Mouse (Mus musculus) C2C12 (cell line): ENCODE measurements around the gene Bcas3. TPM values are rescaled to one million over a fixed set of nuclear protein-coding genes. Genes with fewer than 3 reads are reported as not detected.

Source experiments
- H3K27me3 ChIP-seq: one replicate; pipeline ENCODE4 v1.6.1; 2011; ENCODE audit not compliant: control insufficient read depth, insufficient read depth, insufficient read length
- H3K36me3 ChIP-seq: one replicate; pipeline ENCODE4 v1.6.1; 2011; ENCODE audit not compliant: control insufficient read depth, insufficient read depth
- H3K4me3 ChIP-seq: one replicate; pipeline ENCODE4 v1.5.1; 2011; ENCODE audit warnings: mild to moderate bottlenecking, control low read depth; ENCODE audit not compliant: poor library complexity, insufficient read depth, severe bottlenecking
- H3K79me2 ChIP-seq: one replicate; pipeline ENCODE4 v1.6.1; 2011; ENCODE audit not compliant: control insufficient read depth, insufficient read depth
- H3K79me3 ChIP-seq: one replicate; pipeline ENCODE4 v1.6.1; 2011; ENCODE audit warnings: low read depth, control low read depth
- H3ac ChIP-seq: one replicate; pipeline ENCODE3; 2011; ENCODE audit warnings: low read depth; ENCODE audit not compliant: control insufficient read depth, insufficient read length
- CEBPB ChIP-seq: IDR thresholded peaks from one replicate; pipeline ENCODE4 v1.6.1; 2011; ENCODE audit warnings: low read depth, mild to moderate bottlenecking, control low read depth, moderate library complexity
- CTCF ChIP-seq: IDR thresholded peaks from one replicate; pipeline ENCODE4 v1.5.1; 2011; ENCODE audit not compliant: control insufficient read depth, insufficient read depth, insufficient read length
- FOSL1 ChIP-seq: IDR thresholded peaks from one replicate; pipeline ENCODE4 v1.8.0; 2011; ENCODE audit warnings: mild to moderate bottlenecking, low read length; ENCODE audit not compliant: poor library complexity, insufficient read depth, severe bottlenecking
- MAX ChIP-seq: IDR thresholded peaks from one replicate; pipeline ENCODE4 v1.6.1; 2011; ENCODE audit warnings: mild to moderate bottlenecking, control low read depth
- MYOD1 ChIP-seq: IDR thresholded peaks from one replicate; pipeline ENCODE4 v1.6.1; 2011; ENCODE audit warnings: low read depth; ENCODE audit not compliant: control insufficient read depth, insufficient read length
- MYOG ChIP-seq: IDR thresholded peaks from one replicate; pipeline ENCODE4 v1.6.1; 2011; ENCODE audit not compliant: control insufficient read depth, insufficient read length; ENCODE audit errors: extremely low read depth
- USF1 ChIP-seq: IDR thresholded peaks from one replicate; pipeline ENCODE4 v1.6.1; 2011; ENCODE audit warnings: low read depth, mild to moderate bottlenecking, control low read depth, moderate library complexity
- polyA plus RNA-seq: library from polyadenylated mRNA; unstranded; fragments of >200 nt; fragmentation: generic; extraction: Trizol; gene quantifications from one replicate; pipeline ENCODE4 v1.2.1, GENCODE M21; 2012; ENCODE audit warnings: missing spikeins

Bcas3 gene
- polyA plus RNA-seq, 1 experiment: 11.1 TPM

- Histone ChIP-seq H3ac (no peak overlapping the region), H3K79me2 (no peaks in the 10 kb centered on the region), H3K79me3 (no peaks in the 10 kb centered on the region), H3K27me3 (no peaks in the 10 kb centered on the region), H3K4me3 (no peak overlapping the region), H3K36me3 (no peaks in the 10 kb centered on the region)
- no peak for TF ChIP-seq MYOG
- no peak for TF ChIP-seq CTCF
- TF ChIP-seq FOSL1: no peak
- no peak for TF ChIP-seq MYOD1
- TF ChIP-seq MAX: no peak
- no peak for TF ChIP-seq CEBPB
- no peak for TF ChIP-seq USF1
These were observed 425.0 kb downstream of the Bcas3 start for GRCm38 (mm10) chr11:85777950-85778349.

- Histone ChIP-seq H3K4me3 (no peak overlapping the region), H3K27me3 (no peaks in the 10 kb centered on the region), H3K36me3 (no peaks in the 10 kb centered on the region), H3ac (no peak overlapping the region), H3K79me2 (no peaks in the 10 kb centered on the region), H3K79me3 (no peaks in the 10 kb centered on the region)
- TF ChIP-seq USF1 (no peak), CEBPB (no peak), MYOD1 (no peak), MYOG (no peak), MAX (no peak), CTCF (no peak), FOSL1 (no peak)
These were observed 427.3 kb downstream of the Bcas3 start for GRCm38 (mm10) chr11:85780303-85780702.

GRCm38 (mm10) chr11:85786113-85786718 lies 433.2 kb downstream of the Bcas3 start:
- no peak overlapping the region for H3ac ChIP-seq
- TF ChIP-seq MAX (no peak), CTCF (no peak), CEBPB (no peak)
- no peaks in the 10 kb centered on the region for H3K79me2 ChIP-seq

GRCm38 (mm10) chr11:85789750-85790149 lies 436.8 kb downstream of the Bcas3 start:
- Histone ChIP-seq H3K79me2 (no peaks in the 10 kb centered on the region), H3K27me3 (no peaks in the 10 kb centered on the region), H3K36me3 (no peaks in the 10 kb centered on the region), H3ac (no peak overlapping the region), H3K4me3 (no peak overlapping the region), H3K79me3 (no peaks in the 10 kb centered on the region)
- TF ChIP-seq MYOD1 (no peak), USF1 (no peak), CTCF (no peak), MYOG (no peak), CEBPB (no peak), FOSL1 (no peak), MAX (no peak)

More at GRCm38 (mm10) chr11:85786113-85786718, 433.2 kb downstream of the Bcas3 start:
- Histone ChIP-seq H3K4me3 (no peak overlapping the region), H3K27me3 (no peaks in the 10 kb centered on the region), H3K79me3 (no peaks in the 10 kb centered on the region), H3K36me3 (no peaks in the 10 kb centered on the region)

- Histone ChIP-seq H3K36me3 (no peaks in the 10 kb centered on the region), H3K4me3 (no peak overlapping the region), H3K27me3 (no peaks in the 10 kb centered on the region), H3K79me2 (no peaks in the 10 kb centered on the region), H3ac (no peak overlapping the region), H3K79me3 (no peaks in the 10 kb centered on the region)
- TF ChIP-seq MAX (no peak), MYOD1 (no peak), FOSL1 (no peak), CEBPB (no peak), USF1 (no peak), CTCF (no peak), MYOG (no peak)
These were observed 437.3 kb downstream of the Bcas3 start for GRCm38 (mm10) chr11:85790267-85790666.

- TF ChIP-seq MYOD1: no peak
- TF ChIP-seq USF1: no peak
- no peak for TF ChIP-seq CTCF
- TF ChIP-seq MYOG: no peak
- no peak for TF ChIP-seq FOSL1
- TF ChIP-seq MAX: no peak
- Histone ChIP-seq H3ac (no peak overlapping the region), H3K27me3 (no peaks in the 10 kb centered on the region)
These were observed 438.2 kb downstream of the Bcas3 start for GRCm38 (mm10) chr11:85791212-85791611.

More at GRCm38 (mm10) chr11:85791212-85791611, 438.2 kb downstream of the Bcas3 start:
- Histone ChIP-seq H3K79me3 (no peaks in the 10 kb centered on the region), H3K79me2 (no peaks in the 10 kb centered on the region), H3K36me3 (no peaks in the 10 kb centered on the region), H3K4me3 (no peak overlapping the region)
